Comparison of ENCODE assay signal across 9 mouse cellular contexts in the genomic region with DNA sequence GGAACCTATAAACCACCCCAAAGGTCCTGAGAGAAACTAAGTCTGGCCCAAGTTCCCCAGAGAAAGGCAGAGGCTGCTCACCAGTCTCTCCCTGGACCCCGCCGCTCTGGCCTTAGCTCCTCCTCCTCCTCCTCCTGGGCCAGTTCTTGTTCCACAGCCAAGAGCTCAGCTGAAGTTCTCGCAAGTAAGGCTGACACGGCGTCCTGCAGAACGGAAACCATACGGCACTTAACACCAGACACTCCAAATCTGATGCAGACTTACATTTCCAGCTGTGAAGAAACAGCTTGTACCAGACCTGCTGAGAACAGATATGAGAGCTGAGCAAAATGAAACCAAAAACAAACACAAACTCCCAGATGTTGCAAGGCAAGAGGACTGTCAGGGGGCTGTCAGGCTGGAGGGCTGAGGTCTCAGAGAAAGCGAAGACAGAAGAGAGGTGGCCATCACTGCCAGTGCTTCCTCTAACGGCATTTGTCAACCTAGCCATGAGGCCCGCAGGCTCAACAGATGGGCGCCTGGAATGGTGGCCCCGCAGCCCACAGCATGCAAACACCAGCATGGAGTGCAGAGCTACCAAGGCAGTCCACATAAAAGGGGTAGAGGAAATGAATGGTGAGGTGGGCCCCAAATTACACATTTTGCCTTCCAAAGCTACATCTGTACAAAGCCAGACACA. TPM values are rescaled to one million over a fixed set of nuclear protein-coding genes. Genes with fewer than 3 reads are reported as not detected.
DNase-seq lines count a peak whose midpoint lies in the region; ATAC-seq and TF ChIP-seq lines count a peak whose summit lies in the region.
"Had no signal": no experiment of that assay in that cellular context is flagged by ENCODE, and none has a peak within 500 bp of the region (broad histone marks: within the 10 kb centered on the region; RNA-seq: fewer than 3 reads in every experiment).

No protein-coding gene starts in this region.

- peak; percentile 42 for DNase-seq in kidney, adult 2 months
- no peak for DNase-seq in kidney, adult 11 months
- peak; percentile 9 for DNase-seq in c-Kit-positive CD71-negative TER-119-negative erythroid progenitor cells, embryonic 14.5 days (ENCODE audit: low read depth)
- DNase-seq in heart, adult 11 months, result peak; percentile 99
- peak; percentile 65 for DNase-seq in kidney, postnatal 14 days
- DNase-seq in lung, postnatal 10 days, result peak; percentile 86

- TF ChIP-seq CTCF in kidney, adult 2 months (conservative IDR thresholded peaks at IDR 0.05; ENCODE audit: insufficient read depth, insufficient read length, low read depth, low read length), result no peak
- TF ChIP-seq CTCF in testis, adult 2 months (IDR thresholded peaks at IDR 0.05; ENCODE audit: control insufficient read depth, insufficient read depth, insufficient replicate concordance, low read depth, low read length), result no peak

- peaks cover 13% of the 10 kb centered on the region; the same call in 1 of the 2 replicates for H3K36me3 ChIP-seq in kidney, adult 2 months (ENCODE audit: control insufficient read depth, insufficient read depth, low read length)
- H3K36me3 ChIP-seq in testis, adult 2 months (ENCODE audit: control insufficient read depth, insufficient read depth, low read length), result no peaks in the 10 kb centered on the region; the same call in none of the 2 replicates

- no peak overlapping the region for H3K4me3 ChIP-seq in kidney, adult 2 months (ENCODE audit: insufficient read depth, low read depth, low read length)
- H3K4me3 ChIP-seq in testis, adult 2 months (ENCODE audit: control insufficient read depth, low read depth, low read length), result no peak overlapping the region

- H3K27ac ChIP-seq in kidney, adult 2 months (ENCODE audit: insufficient read depth, low read depth, low read length), result no peak overlapping the region
- H3K27ac ChIP-seq in testis, adult 2 months (ENCODE audit: control insufficient read depth, insufficient read depth, low read depth, low read length), result peak overlapping the region; percentile 69

- TF ChIP-seq POLR2A in kidney, adult 2 months (IDR thresholded peaks at IDR 0.05; ENCODE audit: low read depth, low read length), result no peak
- no peak for TF ChIP-seq POLR2A in testis, adult 2 months (IDR thresholded peaks at IDR 0.05; ENCODE audit: control insufficient read depth, low read depth, low read length)

- H3K4me1 ChIP-seq in kidney, adult 2 months (ENCODE audit: control insufficient read depth, insufficient read depth, low read length), result no peaks in the 10 kb centered on the region
- H3K4me1 ChIP-seq in testis, adult 2 months (ENCODE audit: control insufficient read depth, insufficient read depth, low read length), result no peaks in the 10 kb centered on the region; the same call in 1 of the 2 replicates

- ATAC-seq in inflammation-experienced regulatory T-cells, adult 6 months, result no peak
- ATAC-seq: Patski had no signal

- H3K27me3 ChIP-seq in kidney, adult 2 months (replicated peaks; ENCODE audit: control insufficient read depth, insufficient read depth, low read length), result no peaks in the 10 kb centered on the region
- no peaks in the 10 kb centered on the region for H3K27me3 ChIP-seq in testis, adult 2 months (ENCODE audit: control insufficient read depth, insufficient read depth, low read length)
- H3K27me3 ChIP-seq: Patski had no signal

- 53% methylated on average over 12 of the region's 12 CpGs for WGBS in kidney, adult 2 months

RNA-seq across cellular contexts. Expression of gene Cldn22, which starts 27.7 kb away (rescaled TPM):
- polyA plus RNA-seq in kidney, adult 2 months (2012; rRNA removed), result 0.77 and 1.3 TPM in 2 replicates
- polyA plus RNA-seq in testis, adult 2 months (2012; rRNA removed), result 0.16 and 0.35 TPM in 2 replicates
- not detected for polyA plus RNA-seq in inflammation-experienced regulatory T-cells, adult 6 months (2017; shearing (Covaris generic))
- polyA plus RNA-seq: Patski had no signal

RNA-seq across cellular contexts. Expression of gene Cldn24, which starts 30.0 kb away (rescaled TPM):
- polyA plus RNA-seq in kidney, adult 2 months (2012; rRNA removed), result not detected in 2 replicates
- polyA plus RNA-seq in testis, adult 2 months (2012; rRNA removed), result 0.52 and 0.59 TPM in 2 replicates
- not detected for polyA plus RNA-seq in inflammation-experienced regulatory T-cells, adult 6 months (2017; shearing (Covaris generic))
